Mouse (Mus musculus) left cerebral cortex, postnatal 4 days (tissue): ENCODE results near the gene Ube2k. TPM values are rescaled to one million over a fixed set of nuclear protein-coding genes. Genes with fewer than 3 reads are reported as not detected.
A peak's percentile ranks its signal among the peaks of the same experiment; 100 is the strongest.

Experiments used
- DNase-seq: peaks from one replicate; pipeline ENCODE4 v3.0.0-alpha.2; 2022
- intact Hi-C: fragments of 180-260 bp; cut with DNase I; formaldehyde crosslinking; loops from one replicate; pipeline ENCODE4 v1.15.1; 2025
- total RNA-seq, 2 experiments: library from RNA; stranded (reverse); gene quantifications; 2 replicates each; pipeline ENCODE4 v1.2.3; 2021

Gene Ube2k
- total RNA-seq, 2 experiments from 2014 or later, result 149 to 162 TPM

DNA sequence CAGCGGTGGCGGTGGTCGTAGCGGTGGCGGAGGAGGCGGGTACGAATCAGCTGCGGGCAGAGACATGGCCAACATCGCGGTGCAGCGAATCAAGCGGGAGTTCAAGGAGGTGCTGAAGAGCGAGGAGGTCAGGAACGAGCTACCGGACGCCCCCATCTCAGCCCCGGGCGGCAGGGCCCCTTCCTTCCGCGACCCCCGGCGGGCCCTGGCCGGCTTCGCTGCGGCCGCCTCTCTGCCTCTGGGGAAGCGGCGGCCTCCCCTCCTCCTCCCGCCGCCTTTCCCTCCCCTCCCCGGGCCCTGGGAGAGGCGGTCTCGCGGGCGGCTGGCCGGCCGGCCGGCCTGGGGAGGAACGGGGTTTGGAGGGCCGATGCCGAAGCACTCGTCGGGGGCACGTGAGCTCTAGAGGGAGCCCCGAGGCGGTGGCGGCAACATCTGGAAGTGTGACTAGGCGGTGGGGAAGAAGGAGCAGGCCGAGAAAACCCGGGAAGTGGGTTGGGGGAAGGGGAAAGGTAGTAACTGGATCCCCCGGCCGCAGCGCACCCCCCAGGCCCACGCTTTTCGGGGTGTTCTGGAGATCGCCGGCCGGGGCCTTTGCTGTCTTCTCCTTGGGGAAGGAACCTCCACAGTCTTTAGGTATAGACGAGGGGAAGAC is 513 bp downstream of the Ube2k start:
- intact Hi-C loops, result loop anchor here (5.0 kb wide), 1 partner anchor 45 kb away; the partner anchor contains the start of gene Gm43552
- DNase-seq, result peak; percentile 57

DNA sequence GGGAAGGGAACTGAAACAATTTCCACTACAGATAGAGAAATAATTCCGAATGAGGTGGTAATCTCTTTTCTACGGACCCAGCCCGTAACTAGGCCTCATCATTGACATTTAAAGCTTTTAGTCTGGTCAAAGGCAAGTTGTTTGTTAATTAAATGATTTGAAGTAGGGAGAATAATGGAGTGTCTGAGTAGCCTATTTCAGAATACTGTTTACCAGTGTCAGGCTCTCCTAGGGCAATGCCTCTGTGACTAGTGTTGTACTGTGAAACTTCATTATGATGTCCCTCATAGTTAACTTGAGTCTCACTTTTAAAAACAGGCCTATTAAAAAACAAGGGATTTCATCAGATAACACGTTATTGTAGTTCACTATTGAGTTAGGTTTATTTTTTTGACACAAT is 1.1 kb downstream of the Ube2k start:
- no peak for DNase-seq
- intact Hi-C loops, result loop anchor here (5.0 kb wide), 1 partner anchor 46 kb away; the partner anchor contains the start of gene Gm43552

DNA sequence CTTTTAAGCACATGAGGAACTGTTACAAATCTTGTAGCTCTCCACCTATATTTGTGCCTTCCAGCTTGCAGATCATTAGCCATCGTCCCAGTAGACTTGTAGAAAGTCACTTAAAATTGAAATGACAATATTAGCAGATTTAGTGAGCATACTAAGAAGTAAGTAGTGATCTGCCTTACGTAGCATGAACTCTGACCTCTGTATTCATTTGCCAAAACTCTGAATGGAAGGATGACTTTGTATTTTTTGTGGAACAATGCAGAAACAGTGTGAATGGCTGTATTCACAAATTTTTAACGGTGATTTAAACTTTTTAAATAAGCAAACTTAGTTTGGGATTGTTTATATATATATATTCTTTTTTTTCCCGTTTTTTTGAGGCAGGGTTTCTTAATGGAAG is 1.8 kb downstream of the Ube2k start:
- intact Hi-C loops, result loop anchor here (5.0 kb wide), 1 partner anchor 47 kb away; the partner anchor contains the start of gene Gm43552
- no peak for DNase-seq

DNA sequence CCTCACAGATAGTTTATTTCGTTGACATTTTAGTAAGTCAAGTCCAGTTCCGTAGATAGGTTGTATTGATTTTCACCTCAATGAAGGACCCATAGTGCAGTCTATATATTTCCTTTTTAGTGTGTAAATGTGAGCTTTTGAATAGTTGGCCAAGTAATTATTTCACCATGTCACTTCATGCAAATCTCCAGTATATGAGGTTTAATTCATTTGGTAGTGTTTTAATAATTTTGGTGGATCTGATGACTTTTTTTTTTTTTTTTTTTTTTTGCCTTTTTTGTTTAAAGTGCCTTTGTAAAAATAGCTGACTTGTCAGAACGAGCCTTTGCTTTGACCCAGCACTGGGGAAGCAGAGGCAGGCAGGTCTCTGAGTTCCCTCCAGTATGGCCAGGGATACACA is 2.8 kb downstream of the Ube2k start:
- no peak for DNase-seq
- intact Hi-C loops, result loop anchor here (5.0 kb wide), 1 partner anchor 47 kb away; the partner anchor contains the start of gene Gm43552

DNA sequence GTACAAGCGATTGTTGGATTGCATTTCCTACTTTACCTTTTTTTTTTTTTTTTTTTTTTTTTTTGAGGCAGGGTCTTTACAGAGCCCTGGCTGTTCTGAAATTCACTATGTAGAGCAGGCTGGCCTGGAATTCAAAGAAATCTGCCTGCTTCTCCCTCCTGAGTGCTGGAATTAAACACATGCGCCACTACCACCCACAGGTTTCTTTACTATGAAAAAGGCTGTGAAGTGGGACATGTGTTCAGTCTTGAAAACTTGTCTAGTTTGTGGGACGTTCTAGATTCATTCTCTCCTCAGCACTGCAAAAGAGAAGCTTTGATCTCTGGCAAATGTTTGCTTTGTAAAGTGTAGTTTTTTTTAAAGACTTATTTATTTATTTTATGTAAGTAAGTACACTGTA is 4.9 kb downstream of the Ube2k start:
- intact Hi-C loops, result no loop called here
- no peak for DNase-seq

DNA sequence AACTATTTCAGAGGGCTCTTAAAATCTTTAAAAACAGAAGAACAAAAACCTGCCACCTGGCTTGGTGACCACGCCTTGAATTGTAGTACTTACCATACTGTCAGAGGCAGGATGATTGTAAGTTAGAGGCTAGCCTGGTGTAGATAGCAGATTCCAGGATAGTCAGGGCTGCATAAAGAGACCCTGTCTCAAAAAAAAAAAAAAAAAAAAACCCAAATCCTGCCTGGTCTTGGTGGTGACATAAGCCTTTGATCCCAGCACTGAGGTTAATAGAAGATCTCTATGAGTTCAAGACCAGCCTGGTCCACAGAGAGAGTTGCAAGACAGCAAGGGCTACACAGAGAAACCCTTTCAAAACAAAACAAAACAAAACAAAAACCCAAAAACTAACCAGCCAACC is 6.5 kb downstream of the Ube2k start:
- no peak for DNase-seq
- intact Hi-C loops, result no loop called here

DNA sequence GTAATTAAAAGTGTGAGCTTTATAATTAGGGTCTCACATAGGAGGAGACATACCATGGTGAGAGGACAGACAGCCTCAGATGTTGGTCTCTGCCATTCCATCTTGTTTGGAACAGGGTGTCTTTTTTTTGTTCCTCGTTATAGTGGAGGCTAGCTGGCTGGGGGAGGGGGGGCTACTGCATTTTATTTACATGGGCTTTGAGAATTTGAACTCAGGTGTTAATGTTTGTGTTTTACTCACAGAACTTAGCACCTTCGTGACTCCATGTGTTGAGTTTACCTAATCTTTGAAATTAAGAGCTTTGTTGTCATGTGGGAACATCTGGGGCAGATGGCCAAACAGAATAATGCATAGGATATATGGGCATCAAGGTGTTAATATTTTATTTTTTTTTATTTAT is 7.6 kb downstream of the Ube2k start:
- intact Hi-C loops, result no loop called here
- DNase-seq, result no peak

DNA sequence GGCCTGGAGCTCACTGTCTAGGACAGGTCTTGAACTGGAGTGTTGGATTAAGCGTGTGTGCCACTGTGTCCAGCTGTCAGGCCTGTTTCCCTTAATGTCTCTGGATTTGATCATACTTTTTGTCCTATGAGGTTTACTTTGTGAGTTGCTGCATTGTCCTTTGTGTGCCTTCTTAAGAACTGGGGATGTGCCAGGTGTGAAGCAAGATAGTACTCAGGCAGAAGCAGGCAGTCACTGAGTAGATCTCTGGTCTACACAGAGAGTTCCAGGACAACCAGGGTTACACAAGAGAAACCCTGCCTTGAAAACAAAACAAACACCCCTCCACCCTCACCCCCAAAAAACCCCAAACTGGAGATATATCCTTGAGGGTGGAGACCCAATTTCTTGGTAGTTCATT is 12.6 kb downstream of the Ube2k start:
- no peak for DNase-seq
- intact Hi-C loops, result no loop called here

DNA sequence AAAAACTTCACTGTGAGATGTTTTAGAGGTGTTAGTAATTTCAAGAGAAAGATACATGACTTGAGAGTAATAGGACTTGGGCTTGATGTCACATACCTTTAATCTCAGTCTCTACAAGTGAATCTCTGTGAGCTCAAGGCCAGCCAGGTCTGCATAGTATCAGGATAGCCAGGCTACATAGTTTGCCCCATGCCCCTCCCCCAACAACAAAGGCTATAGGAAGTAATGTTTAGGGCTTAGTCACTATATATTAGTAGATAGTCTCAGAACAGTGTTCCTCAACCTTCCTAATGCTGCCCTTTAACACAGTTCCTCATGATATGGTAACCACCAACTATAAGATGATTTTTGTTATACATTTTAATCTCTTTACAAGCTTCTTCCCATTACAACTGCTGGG is 20.1 kb downstream of the Ube2k start:
- intact Hi-C loops, result no loop called here
- no peak for DNase-seq

DNA sequence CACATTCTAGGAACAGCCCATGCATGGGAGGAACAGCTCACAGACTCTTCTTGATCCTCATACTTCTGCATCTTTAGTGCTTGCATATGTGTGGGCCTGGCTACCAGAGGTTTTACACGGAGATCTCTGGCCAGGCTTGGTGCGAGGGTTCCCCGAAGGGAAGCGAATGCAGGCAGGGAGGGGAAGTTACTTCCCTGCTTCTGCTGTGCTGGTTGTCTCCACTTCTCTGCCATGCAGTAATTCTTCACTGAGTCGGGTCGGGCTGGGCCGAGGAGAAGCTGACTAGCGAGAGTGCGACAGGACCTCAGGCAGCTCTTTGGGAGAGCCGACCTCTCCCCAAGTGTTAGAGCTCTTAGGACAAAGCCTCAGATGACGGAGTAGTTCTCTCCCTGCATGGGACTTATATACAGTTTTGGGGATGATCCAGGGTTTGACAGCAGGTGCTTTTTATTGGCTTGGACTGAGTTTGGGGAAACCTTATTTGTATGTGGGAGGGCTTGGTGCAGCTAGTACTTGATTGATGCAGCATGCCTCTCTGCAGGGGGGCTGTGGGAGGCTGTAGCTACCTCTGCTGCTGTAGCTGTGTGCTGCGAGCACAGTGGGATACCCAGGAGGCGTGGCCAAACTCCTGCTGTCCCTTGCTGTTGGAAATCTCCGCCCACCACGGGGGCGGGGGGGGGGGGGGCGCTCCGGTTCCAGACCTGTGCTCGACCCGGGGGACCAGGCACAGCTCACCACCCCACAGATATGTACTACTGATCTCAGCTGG is 24.3 kb downstream of the Ube2k start:
- intact Hi-C loops, result no loop called here
- DNase-seq, result peak; percentile 6

DNA sequence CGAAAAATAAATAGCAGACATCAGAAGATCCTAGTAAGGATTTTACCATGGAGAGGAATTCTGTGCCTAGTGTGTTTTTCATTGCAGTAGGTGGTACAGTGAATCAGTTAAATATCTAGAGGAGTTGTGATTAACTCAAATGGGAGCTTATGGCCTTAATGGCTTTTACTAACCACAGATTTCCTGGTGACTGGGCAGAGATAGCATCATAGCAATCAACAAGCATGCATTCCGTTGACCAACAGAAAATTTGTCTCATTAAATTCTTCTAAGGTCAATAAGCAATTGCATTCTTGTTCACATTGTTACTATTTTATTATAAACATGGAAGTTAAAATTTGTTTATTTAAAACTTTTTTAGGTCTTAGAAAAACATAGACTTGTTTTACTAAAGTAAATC is 28.5 kb downstream of the Ube2k start:
- intact Hi-C loops, result no loop called here
- no peak for DNase-seq

DNA sequence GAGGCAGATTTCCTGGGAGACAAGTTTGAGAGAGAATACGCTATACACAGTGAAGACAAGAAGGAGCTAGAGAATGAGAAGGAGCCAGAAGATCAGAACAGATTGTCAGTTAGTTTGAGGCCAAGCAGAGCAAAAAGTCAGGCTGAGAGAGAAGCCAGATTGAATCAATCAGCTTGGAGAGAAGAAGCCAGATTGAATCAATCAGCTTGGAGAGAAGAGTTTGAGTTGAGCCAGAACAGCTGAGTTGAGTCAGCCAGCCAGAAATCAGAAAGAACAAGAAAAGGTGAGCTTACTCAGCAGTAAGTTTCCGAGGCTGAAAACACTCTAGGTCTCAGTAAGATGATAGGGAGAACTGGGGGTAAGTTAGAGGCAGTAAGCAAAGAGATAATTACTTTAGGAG is 37.8 kb downstream of the Ube2k start:
- intact Hi-C loops, result no loop called here
- DNase-seq, result no peak

DNA sequence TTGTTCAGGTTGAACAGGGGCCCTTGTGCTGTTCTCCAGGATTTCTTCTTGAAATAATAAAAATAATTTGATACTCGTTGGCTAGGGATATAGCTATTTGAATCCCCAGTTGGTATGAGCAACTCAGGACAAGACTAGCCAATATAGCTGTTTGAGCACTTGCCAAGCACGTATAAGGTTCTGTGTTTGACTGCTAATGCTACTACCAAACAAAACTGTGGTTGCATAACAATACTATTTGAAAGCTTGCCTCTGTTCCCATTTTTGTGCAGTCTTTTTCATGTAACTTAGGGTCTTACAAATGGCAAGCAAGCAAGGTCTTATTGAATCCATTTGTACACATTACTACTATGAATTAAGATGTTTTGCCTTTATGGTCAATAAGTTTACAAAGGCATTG is 38.9 kb downstream of the Ube2k start:
- intact Hi-C loops, result no loop called here
- DNase-seq, result no peak

DNA sequence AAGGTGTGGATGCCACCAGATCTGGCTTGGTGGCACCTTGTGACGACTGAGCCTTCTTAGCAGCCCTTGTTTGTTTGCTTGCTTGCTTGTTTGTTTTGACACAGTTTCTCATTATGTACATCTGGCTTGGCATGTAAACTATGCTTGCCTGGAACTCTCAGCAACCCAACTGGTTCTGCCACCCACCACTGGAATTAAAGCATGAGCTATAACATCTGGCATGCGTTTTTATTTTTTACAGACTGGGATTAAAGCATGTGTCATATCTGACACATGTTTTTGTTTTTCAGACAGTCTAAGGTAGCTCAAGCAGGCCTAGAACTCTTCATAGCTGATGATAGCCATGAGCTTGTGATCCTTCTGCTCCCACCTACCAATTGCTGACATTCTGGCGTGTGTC is 41.5 kb downstream of the Ube2k start:
- no peak for DNase-seq
- intact Hi-C loops, result no loop called here

DNA sequence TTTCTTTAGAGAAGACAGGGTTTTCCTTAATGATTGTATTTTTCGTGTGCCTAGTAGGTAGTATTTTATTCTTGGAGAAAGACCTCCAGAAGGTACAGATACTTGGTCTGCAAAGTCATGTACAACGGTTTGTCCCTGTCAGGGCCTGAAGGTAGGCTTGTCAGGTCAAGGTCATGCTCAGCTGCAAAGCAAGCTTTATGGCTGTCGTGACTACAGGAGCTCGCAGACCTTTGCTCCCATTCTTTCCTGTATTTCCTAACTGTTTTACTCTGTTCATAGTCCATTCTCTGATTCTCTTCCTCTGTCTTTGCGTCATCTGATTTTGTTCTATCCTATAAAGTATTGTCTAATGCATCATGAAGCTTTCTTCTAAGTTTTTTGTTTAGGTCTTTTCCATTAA is 49.3 kb downstream of the Ube2k start:
- no peak for DNase-seq
- intact Hi-C loops, result no loop called here

DNA sequence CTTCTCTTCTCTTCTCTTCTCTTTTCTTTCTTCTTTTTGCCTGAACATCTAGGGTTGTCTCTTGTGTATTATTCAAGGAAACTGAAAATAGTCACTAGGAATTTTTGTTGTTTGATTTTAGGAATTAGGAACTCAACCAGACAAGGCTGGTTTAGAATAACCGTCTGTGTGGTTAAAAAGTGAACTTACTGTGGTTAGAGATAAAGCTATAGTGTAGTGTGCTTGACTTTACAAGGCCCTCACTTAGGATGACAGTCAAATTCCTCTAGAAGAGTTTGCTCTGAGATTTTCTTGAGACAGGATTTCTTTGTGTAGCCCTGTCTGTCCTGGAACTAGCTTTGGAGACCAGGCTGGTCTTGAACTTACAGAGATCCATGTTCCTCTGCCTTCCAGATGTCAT is 53.2 kb downstream of the Ube2k start:
- intact Hi-C loops, result no loop called here
- DNase-seq, result no peak

DNA sequence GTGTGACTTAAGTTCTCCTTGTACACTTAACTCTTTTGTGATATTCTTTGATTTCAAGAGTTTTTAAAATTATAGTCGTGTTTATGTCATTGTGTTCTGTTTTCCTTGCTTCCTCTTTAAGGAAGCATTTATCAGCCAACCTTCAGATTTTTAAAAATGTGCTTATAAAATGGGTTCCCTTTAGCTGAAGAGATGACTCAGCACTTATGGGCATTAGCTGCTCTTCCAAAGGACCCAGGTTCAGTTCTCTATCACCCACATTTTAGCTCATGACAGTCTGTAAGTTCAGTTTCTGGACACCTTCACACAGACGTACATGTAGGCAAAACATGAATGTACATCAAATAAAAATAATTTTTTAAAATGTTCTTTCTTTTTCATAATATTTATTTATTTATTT is 55.4 kb downstream of the Ube2k start:
- DNase-seq, result no peak
- intact Hi-C loops, result no loop called here

DNA sequence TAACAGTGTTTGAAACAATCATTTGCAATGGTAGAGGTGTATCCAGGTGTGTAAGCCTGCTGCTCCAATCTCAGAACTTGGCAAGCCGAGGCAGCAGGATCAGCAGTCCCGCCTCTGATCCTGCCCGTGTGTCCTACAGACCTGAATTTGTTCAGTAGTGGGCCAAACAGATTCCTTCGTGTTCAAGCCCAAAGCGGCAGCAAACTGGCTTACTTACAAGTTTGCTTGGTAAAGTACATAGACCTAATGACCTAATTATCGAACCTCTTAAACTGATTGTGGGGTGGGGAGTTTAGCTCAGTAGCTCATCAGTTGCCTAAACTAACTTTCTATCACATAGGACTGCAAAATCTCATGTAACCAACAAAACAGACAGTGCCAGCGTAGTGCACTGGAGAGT is 62.6 kb downstream of the Ube2k start:
- intact Hi-C loops, result no loop called here
- DNase-seq, result no peak

DNA sequence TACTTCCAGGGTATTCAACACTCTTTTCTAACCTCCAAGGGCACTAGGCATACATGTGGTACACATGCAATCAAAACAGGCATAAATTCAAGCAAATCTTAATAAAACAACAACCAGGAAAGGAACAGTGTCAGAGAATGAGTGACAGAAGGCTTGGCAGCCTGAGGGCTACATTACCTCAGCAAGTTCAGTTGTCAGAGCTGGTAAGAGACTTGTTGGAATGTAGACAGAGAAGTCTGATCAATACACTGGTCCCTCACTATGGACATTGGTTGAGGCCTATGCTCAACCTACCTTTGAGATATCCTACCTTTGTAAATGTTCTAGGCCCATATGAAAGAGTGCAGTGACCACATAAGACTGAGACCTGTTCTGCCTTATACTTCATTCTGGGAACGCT is 69.8 kb downstream of the Ube2k start:
- intact Hi-C loops, result no loop called here
- DNase-seq, result no peak

DNA sequence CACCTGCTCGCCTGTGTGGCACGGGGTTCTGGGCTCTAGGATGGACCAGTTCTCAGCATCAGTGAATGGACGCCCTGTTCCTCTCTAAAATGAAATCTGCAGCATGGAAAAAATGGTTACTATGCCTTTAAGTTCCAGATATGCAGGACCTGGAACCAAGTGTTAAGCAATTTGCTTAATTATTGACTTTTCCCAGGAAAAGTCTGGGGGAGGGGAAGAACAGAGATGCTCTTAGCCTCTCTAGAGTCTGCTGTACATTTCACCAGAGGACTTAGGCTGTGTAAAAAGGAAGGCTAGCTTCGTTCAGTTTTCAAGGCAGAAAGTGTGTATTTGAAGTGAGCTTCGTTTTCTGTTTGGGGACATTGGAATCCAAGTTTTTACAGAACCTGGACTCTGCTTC is 72.7 kb downstream of the Ube2k start:
- intact Hi-C loops, result no loop called here

DNA sequence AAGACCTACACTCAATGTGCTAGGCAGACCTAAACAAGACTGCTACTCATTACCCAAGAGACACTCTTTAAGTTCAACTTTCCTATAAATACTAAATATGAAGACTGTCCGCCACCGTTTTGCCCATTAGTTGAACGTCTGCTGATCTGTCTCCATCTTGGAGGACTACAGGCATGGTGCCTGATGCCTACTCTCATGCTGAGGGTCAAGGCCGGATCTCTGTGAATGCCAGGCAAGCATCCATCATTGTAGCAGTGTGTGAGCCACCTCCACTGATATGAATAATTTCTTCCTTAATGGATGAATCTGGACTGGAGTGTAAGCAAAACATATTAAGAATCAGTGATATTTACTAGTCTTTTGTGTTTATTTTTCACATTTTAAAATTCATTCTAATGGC is 73.5 kb downstream of the Ube2k start:
- DNase-seq, result no peak
- intact Hi-C loops, result no loop called here

More for the DNA sequence above, 72.7 kb downstream of the Ube2k start:
- no peak for DNase-seq

DNA sequence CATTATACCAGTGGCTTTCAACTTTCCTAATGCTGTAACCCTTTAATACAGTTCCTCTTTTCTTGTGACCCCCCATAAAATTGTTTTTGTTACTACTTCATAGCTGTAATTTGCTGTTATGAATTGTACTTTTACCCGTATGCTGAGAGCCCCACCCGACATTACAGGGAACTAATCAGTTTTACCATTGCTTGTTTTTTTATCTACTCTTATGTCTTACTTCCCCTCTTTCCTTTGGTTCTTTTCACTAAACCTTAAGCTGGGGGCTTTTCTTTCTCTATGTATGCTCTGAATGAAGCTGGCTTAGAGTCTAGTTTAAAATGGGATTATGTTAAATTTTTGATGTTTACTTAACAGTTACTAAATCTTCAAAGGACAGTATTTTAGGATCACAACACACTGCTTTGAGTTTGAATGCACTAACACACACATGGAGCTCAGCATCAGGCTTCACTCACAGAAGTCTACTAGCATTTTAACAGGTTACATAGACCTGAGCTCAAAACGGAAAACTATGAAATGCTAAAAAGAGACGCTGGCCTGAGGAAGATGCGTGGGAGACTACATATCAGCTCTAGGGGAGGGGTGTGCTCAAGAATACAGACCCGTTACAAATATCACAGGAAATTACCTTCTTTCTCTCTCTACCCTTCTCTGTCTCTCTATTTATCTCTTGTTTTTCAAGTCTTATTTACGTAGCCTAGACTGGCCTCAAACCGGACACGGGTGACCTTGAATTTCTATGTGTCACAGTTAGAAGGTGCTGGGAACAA is 76.3 kb downstream of the Ube2k start:
- intact Hi-C loops, result no loop called here
- DNase-seq, result no peak
